Mouse (Mus musculus): ENCODE measurements around the gene Cnot8. TPM values are rescaled to one million over a fixed set of nuclear protein-coding genes. Genes with fewer than 3 reads are reported as not detected.
"Not testable (repeated sequence)": the region's sequence is repeated elsewhere in the genome, so short reads cannot be mapped to it uniquely, and the experiment has no call there.

Cnot8 gene
- polyA plus RNA-seq, 1 experiment from 2014 or later, result 92.6 TPM

DNA sequence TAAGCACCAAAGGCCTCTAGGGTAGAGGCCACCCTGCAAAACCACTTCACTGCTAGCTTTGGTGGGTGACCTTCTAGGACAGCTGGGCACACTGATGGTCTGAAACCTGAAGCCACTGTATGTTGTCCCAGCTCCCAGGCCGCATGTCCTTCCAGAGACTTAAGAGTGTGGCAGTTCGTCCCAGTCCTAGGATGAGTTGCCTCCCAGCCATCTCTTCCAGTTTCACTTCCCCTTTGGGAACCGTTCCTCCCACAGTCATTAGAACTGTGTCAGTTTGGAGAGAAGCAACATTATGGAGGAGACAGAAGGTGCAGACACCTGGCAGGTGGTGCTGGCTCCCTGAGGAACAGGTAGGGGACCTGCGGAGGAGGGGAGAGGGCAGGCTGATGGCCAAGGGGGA is 11.4 kb upstream of the Cnot8 start:
- Histone ChIP-seq H3K4me3 (ENCODE audit: low read depth, low read length) (peak overlapping the region; percentile 5; the same call in 1 of the 2 replicates), H3K27ac (ENCODE audit: low read length) (no peak overlapping the region), H3K4me2 (replicated peaks; ENCODE audit: low read depth, low read length) (peak overlapping the region; percentile 36), H3K9me3 (ENCODE audit: control insufficient read depth, low read depth, low read length) (no peaks in the 10 kb centered on the region), H3K36me3 (ENCODE audit: control insufficient read depth, insufficient read depth, low read length) (no peaks in the 10 kb centered on the region), H3K27me3 (ENCODE audit: control insufficient read depth, insufficient read depth, low read length) (no peaks in the 10 kb centered on the region), H3K4me1 (ENCODE audit: control insufficient read depth, insufficient read depth, low read length) (0 out of 2 replicates have a peak, but pooled peaks cover 3% of the 10 kb centered on the region), H3K9ac (replicated peaks; ENCODE audit: low read depth, low read length) (no peak overlapping the region)
- 49% methylated on average over 4 of the region's 4 CpGs for WGBS
- ATAC-seq (ENCODE audit: insufficient number of reproducible peaks, insufficient read depth, low FRiP score, low read depth), result no peak

DNA sequence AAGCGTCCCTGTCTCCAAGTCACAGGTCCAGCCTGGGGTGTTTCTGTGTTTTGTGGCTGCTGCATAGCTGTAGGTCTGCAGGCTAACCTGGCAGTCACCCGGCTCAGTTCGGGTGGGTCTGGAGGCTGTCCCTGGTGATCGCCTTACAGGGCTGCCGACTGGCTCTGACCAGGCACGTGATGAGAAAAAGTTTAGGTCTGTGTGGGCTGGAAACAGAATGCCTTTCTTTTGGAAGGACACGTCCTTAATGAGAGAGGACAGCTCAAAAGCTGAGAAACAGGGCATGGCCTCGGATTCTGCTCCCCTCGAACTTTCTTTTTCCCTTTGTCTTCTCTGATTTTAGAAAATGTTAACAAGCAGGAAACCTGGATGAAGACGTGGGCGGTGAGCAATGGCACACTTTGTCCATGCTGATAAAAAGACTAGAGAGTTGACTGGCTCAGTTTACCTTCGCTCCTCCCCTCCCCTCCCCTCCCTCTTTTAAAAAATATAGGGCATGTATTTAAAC is 10.9 kb upstream of the Cnot8 start, which contains the start of gene Gm12248:
Gene Gm12248 (minus strand): TSS at position 114 of the 508 bp plus-strand sequence.
- Histone ChIP-seq H3K27me3 (ENCODE audit: control insufficient read depth, insufficient read depth, low read length) (no peaks in the 10 kb centered on the region), H3K4me2 (replicated peaks; ENCODE audit: low read depth, low read length) (peak within 1 kb of the TSS; percentile 36), H3K4me1 (ENCODE audit: control insufficient read depth, insufficient read depth, low read length) (0 out of 2 replicates have a peak, but pooled peaks cover 3% of the 10 kb centered on the region), H3K27ac (ENCODE audit: low read length) (no peak within 1 kb of the TSS), H3K36me3 (ENCODE audit: control insufficient read depth, insufficient read depth, low read length) (no peaks in the 10 kb centered on the region), H3K4me3 (ENCODE audit: low read depth, low read length) (peak within 1 kb of the TSS; percentile 5; the same call in 1 of the 2 replicates), H3K9me3 (ENCODE audit: control insufficient read depth, low read depth, low read length) (no peaks in the 10 kb centered on the region), H3K9ac (replicated peaks; ENCODE audit: low read depth, low read length) (no peak within 1 kb of the TSS)
- 0 out of 2 replicates have a peak, but pooled peaks have one; percentile 57 for ATAC-seq (ENCODE audit: insufficient number of reproducible peaks, insufficient read depth, low FRiP score, low read depth)
- WGBS, result 16% methylated on average over 12 of the region's 12 CpGs

DNA sequence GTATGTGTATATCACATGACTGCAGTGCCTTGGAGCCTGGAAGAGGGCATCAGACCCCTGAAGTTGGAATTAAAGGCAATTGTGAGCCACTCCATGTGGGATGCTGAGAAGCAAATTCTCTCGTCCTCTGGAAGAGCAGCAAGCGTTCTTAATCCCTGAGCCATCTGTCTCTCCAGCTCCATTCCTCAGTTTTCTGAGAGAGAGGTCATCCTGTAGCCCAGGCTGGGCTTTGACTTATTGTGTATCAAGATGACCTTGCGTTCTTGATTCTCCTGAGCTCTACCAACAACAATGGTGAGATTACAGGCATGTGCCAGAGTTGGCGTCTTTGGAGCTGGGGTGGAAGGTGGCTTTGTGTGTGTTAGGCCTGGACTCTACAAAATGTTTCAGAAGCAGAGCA is 9.2 kb upstream of the Cnot8 start:
- Histone ChIP-seq H3K27me3 (ENCODE audit: control insufficient read depth, insufficient read depth, low read length) (no peaks in the 10 kb centered on the region), H3K4me1 (ENCODE audit: control insufficient read depth, insufficient read depth, low read length) (0 out of 2 replicates have a peak, but pooled peaks cover 3% of the 10 kb centered on the region), H3K36me3 (ENCODE audit: control insufficient read depth, insufficient read depth, low read length) (no peaks in the 10 kb centered on the region), H3K4me2 (replicated peaks; ENCODE audit: low read depth, low read length) (no peak overlapping the region), H3K9ac (replicated peaks; ENCODE audit: low read depth, low read length) (no peak overlapping the region), H3K9me3 (ENCODE audit: control insufficient read depth, low read depth, low read length) (no peaks in the 10 kb centered on the region), H3K4me3 (ENCODE audit: low read depth, low read length) (no peak overlapping the region), H3K27ac (ENCODE audit: low read length) (no peak overlapping the region)
- 74% methylated on average over 4 of the region's 4 CpGs for WGBS
- no peak for ATAC-seq (ENCODE audit: insufficient number of reproducible peaks, insufficient read depth, low FRiP score, low read depth)

DNA sequence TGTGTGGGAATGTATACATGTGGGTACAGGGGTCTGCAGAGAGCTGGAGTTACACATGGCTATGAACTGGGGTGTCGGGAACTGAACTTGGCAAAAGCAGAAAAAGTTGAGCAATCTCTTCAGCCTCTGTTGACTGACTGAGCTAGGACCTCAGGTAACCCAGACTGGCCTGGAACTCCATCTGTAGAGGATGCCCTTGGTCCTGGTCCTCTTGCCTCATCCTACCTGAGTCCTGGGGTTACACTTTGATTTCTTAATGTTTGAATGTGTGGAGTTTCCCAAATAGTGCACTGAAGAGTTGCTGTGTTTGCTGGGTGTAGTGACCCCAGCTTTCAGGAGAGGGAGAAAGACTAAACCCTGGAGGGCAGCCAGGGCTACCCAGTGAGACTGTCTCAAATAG is 8.4 kb upstream of the Cnot8 start:
- ATAC-seq (ENCODE audit: insufficient number of reproducible peaks, insufficient read depth, low FRiP score, low read depth), result no peak
- no peak overlapping the region for H3K4me2 ChIP-seq (replicated peaks; ENCODE audit: low read depth, low read length)
- H3K36me3 ChIP-seq (ENCODE audit: control insufficient read depth, insufficient read depth, low read length), result no peaks in the 10 kb centered on the region
- H3K9ac ChIP-seq (replicated peaks; ENCODE audit: low read depth, low read length), result no peak overlapping the region
- WGBS, result 93% methylated on average over 1 of the region's 1 CpGs
- no peaks in the 10 kb centered on the region for H3K9me3 ChIP-seq (ENCODE audit: control insufficient read depth, low read depth, low read length)
- H3K27me3 ChIP-seq (ENCODE audit: control insufficient read depth, insufficient read depth, low read length), result no peaks in the 10 kb centered on the region
- no peak overlapping the region for H3K4me3 ChIP-seq (ENCODE audit: low read depth, low read length)
- no peak overlapping the region for H3K27ac ChIP-seq (ENCODE audit: low read length)
- H3K4me1 ChIP-seq (ENCODE audit: control insufficient read depth, insufficient read depth, low read length), result 0 out of 2 replicates have a peak, but pooled peaks cover 3% of the 10 kb centered on the region

DNA sequence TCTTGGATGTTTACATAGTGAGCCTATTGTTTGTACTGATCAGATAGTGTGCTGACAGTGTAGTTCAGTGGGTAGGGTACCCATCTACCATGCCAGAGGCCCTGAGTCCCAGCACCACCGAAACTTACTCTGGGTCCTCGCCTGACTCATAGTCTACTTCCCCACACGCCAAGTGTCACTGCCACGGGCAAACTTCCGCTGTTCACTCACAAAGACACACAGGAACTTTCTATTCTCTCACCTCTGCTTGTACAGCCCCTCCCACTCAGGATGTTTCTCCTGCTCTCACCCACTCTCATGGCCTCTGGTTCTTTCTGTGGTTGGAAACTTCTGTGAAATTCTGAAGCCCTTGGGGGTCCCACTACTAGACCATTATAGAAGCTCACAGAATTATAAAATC is 7.8 kb upstream of the Cnot8 start:
- H3K4me1 ChIP-seq (ENCODE audit: control insufficient read depth, insufficient read depth, low read length), result 0 out of 2 replicates have a peak, but pooled peaks cover 3% of the 10 kb centered on the region
- 60% methylated on average over 5 of the region's 5 CpGs for WGBS
- no peaks in the 10 kb centered on the region for H3K9me3 ChIP-seq (ENCODE audit: control insufficient read depth, low read depth, low read length)

DNA sequence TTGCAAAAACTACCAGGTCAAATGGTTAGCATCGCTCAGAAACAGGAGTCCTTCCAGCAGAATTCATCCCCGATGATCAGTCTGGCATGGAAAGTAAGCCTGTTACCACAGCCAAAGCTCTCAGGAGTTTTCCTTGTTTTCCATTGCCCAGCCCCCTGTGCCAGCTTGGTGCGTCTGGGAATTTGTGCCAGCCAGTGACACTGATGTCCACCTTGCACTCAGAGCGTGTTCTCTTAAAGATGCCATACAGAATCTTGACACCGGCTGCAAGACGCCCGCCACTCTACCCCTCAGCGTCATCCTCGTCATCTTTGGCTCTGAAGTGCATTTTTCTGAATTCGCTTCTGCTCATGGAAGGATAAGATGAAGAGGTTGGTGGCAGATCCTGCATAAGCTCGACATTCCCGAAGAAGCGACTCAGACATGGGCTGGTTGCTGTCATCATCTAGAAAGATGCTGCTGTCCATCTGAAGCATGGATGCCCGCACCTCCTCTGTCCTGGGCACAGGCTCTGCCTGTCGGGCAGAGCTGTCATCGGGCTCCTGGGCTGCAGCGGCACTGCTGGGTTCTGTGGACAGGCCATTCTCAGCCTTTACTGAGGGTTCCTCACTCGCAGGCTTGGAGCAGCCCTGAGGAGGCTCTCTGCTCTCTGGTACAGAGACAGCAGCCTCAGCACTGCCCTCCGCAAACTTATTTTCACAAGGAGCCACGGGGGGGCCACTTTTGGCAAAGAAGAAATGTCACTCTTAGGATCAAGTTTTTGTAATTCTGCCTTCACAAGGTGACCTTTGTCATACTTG is 6.9 kb upstream of the Cnot8 start:
- Histone ChIP-seq H3K4me2 (replicated peaks; ENCODE audit: low read depth, low read length) (peak overlapping the region; percentile 72), H3K4me3 (ENCODE audit: low read depth, low read length) (peak overlapping the region; percentile 36; the same call in 1 of the 2 replicates), H3K27me3 (ENCODE audit: control insufficient read depth, insufficient read depth, low read length) (no peaks in the 10 kb centered on the region), H3K36me3 (ENCODE audit: control insufficient read depth, insufficient read depth, low read length) (no peaks in the 10 kb centered on the region), H3K27ac (ENCODE audit: low read length) (no peak overlapping the region), H3K9ac (replicated peaks; ENCODE audit: low read depth, low read length) (no peak overlapping the region), H3K9me3 (ENCODE audit: control insufficient read depth, low read depth, low read length) (no peaks in the 10 kb centered on the region), H3K4me1 (ENCODE audit: control insufficient read depth, insufficient read depth, low read length) (0 out of 2 replicates have a peak, but pooled peaks cover 3% of the 10 kb centered on the region)
- no peak for ATAC-seq (ENCODE audit: insufficient number of reproducible peaks, insufficient read depth, low FRiP score, low read depth)
- 55% methylated on average over 20 of the region's 20 CpGs for WGBS

More for the DNA sequence above, 7.8 kb upstream of the Cnot8 start:
- H3K4me3 ChIP-seq (ENCODE audit: low read depth, low read length), result no peak overlapping the region
- H3K27ac ChIP-seq (ENCODE audit: low read length), result no peak overlapping the region
- ATAC-seq (ENCODE audit: insufficient number of reproducible peaks, insufficient read depth, low FRiP score, low read depth), result no peak
- no peak overlapping the region for H3K4me2 ChIP-seq (replicated peaks; ENCODE audit: low read depth, low read length)
- H3K27me3 ChIP-seq (ENCODE audit: control insufficient read depth, insufficient read depth, low read length), result no peaks in the 10 kb centered on the region
- H3K36me3 ChIP-seq (ENCODE audit: control insufficient read depth, insufficient read depth, low read length), result no peaks in the 10 kb centered on the region
- H3K9ac ChIP-seq (replicated peaks; ENCODE audit: low read depth, low read length), result no peak overlapping the region

DNA sequence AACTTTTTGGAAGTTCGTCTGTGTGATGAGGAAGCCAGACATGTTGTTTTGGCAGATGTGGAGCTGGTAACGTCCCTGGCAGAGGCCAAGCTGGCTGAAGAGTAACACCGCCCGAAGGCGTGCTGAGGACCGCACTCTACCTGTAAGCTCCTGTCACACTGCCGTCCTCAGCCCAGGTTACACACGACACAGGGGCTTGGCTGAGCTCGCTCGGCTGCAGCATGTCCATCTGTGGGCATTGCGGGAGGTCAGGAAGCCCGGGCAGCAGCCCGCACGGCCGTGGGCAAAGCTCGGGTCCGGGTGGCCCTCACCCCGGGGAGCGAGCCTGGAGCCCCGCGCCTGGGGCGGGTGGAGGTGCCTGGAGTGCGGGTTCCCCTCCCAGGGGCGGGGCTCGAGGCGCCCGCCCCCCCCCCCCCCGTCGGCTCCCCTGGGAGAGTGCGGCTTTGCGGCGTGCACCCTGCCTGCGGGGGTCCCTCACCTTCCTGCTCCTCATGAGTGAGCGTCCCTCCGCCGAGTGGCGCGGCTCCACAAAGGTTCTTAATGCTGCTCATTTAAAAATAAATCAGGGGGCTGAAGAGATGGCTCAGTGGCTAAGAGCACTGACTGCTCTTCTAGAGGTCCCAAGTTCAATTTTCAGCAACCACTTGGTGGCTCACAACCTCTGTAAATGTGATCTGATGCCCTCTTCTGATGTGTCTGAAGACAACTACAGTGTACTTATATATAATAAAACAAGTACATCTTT is 6.2 kb upstream of the Cnot8 start:
- Histone ChIP-seq H3K36me3 (ENCODE audit: control insufficient read depth, insufficient read depth, low read length) (no peaks in the 10 kb centered on the region), H3K4me1 (ENCODE audit: control insufficient read depth, insufficient read depth, low read length) (0 out of 2 replicates have a peak, but pooled peaks cover 4% of the 10 kb centered on the region), H3K9me3 (ENCODE audit: control insufficient read depth, low read depth, low read length) (no peaks in the 10 kb centered on the region), H3K27me3 (ENCODE audit: control insufficient read depth, insufficient read depth, low read length) (no peaks in the 10 kb centered on the region), H3K27ac (ENCODE audit: low read length) (no peak overlapping the region), H3K9ac (replicated peaks; ENCODE audit: low read depth, low read length) (no peak overlapping the region), H3K4me3 (ENCODE audit: low read depth, low read length) (peak overlapping the region; percentile 36), H3K4me2 (replicated peaks; ENCODE audit: low read depth, low read length) (peak overlapping the region; percentile 72)
- peak; percentile 44; the same call in 1 of the 2 replicates for ATAC-seq (ENCODE audit: insufficient number of reproducible peaks, insufficient read depth, low FRiP score, low read depth)
- WGBS, result 2% methylated on average over 31 of the region's 38 CpGs

DNA sequence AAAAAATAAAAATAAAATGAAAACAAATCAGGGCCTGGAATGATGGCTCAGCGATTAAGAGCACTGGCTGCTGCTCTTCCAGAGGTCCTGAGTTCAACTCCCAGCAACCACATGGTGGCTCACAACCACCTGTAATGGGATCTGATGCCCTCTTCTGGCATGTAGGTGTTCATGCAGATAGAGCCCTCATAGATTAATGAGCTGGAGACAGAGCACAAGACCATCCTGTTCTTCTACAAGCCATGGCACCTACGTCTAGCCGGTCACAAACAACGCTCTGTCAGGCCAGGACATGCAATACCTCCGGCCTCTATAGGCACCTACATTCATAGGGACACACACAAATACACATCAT is 5.6 kb upstream of the Cnot8 start:
- H3K36me3 ChIP-seq (ENCODE audit: control insufficient read depth, insufficient read depth, low read length); H3K27me3 ChIP-seq (ENCODE audit: control insufficient read depth, insufficient read depth, low read length); ATAC-seq (ENCODE audit: insufficient number of reproducible peaks, insufficient read depth, low FRiP score, low read depth); H3K27ac ChIP-seq (ENCODE audit: low read length); H3K4me1 ChIP-seq (ENCODE audit: control insufficient read depth, insufficient read depth, low read length); H3K9me3 ChIP-seq (ENCODE audit: control insufficient read depth, low read depth, low read length); H3K9ac ChIP-seq (replicated peaks; ENCODE audit: low read depth, low read length): not testable (repeated sequence)
- Histone ChIP-seq H3K4me2 (replicated peaks; ENCODE audit: low read depth, low read length) (peak overlapping the region; percentile 72), H3K4me3 (ENCODE audit: low read depth, low read length) (peak overlapping the region; percentile 36; the same call in 1 of the 2 replicates)
- 70% methylated on average over 5 of the region's 5 CpGs for WGBS

Data from stomach, embryonic 14.5 days (tissue).